Mouse (Mus musculus) retina, embryonic 14.5 days (tissue): ENCODE measurements at regions not wholly inside any gene's neighbourhood (a gene's known extent, or its start where the extent isn't known, plus 50 kb on each side); places are given as distances from the start of the nearest gene placed in this dataset.

Source experiments
- DNase-seq: peaks from one replicate; pipeline ENCODE4 v3.0.0-alpha.2; 2015; ENCODE audit warnings: low spot score

DNA sequence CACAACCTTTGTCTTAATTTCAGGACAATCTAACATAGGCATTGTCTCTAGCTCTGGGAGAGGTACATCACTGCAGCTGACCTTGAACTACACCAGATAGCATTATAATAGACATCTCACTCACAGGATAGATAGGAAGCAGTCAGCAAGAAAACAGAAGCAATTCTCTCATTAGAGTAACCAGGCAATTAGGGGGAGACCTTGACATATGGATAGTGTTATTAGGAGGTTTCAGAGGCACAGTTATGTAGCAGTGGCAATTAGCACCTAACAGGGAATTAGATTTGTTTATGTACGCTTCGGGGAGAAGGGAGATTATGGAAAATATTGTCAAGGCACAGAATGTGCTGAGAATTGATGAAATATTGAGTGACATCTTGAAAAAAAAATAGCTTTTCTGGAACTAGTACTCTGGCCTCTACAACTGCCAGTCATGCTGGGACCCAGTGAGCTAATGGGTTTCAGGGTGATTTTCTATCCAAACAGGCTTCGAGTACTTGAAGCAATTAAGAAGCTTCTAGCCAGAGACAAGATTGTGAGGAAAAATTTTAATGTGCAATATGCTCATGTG is 216.8 kb upstream of the Aco1 start:
- DNase-seq = peak; percentile 9

DNA sequence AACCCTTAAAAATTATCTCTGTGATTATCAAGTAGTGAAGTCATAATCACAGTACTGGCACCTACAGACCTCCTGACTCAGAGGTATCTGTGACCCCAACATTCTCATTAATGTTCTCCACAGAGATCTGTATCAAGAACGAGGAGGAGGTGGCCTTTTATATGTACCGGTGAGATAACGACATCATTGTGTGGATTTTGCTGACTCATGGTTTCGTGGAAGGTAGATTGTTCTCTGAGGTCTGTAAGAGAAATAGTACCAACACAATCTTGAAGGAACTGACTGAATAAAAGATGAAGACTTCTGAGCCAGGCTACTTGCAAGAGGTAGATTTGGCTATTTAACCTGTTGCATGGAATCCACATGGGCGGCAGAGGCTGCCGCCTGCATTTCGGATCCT is 216.3 kb upstream of the Aco1 start:
- DNase-seq = no peak

DNA sequence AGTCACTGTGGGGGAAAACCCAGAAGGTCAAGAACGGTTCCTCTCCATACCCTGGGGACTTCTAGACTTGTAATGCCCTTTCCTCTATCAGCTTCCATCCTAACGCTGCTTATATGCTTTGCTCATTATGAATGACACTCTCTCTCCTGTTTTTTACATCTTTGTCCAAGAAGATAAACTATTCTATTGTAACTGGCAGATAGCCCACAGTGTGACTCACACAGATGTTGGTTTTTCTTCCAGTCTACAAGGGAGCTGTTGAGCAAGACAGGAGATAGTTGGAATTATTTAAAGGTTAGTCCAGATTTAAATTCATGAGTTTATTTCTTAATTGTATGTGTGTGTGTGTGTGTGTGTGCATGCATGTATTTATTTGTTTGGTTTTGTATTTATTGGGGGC is 214.4 kb upstream of the Aco1 start:
- no peak for DNase-seq

DNA sequence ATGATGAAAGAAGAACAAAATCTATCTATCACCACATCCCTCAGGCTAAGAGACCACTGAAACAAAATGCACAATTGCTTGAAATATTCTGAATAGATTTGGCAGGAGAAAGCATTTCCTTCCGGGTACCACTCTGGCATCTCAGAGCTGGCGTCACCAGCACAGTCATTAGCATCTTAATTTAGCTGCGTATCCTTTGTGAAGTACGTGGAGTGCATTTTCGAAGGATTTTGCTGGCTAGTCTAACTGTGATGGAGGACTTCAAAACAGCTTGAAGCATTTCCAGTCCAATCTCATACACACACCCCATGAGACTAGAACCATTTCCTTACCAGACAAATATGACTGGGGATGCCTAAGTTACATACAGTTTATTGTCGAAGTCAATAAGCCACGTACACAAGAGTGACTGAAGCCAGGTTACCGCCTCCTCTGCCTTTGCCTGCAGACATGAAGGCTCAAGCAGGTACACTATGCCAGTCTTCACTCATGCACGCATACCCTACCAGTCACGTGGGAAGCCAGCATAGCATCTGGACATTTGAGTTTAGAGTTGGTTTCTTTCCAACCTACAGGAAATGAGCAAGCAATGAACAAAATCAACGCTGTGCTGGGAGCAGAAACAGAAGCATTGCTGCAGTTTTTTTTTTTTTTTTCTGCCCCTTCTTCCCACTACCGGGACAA is 208.7 kb upstream of the Aco1 start:
- no peak for DNase-seq

DNA sequence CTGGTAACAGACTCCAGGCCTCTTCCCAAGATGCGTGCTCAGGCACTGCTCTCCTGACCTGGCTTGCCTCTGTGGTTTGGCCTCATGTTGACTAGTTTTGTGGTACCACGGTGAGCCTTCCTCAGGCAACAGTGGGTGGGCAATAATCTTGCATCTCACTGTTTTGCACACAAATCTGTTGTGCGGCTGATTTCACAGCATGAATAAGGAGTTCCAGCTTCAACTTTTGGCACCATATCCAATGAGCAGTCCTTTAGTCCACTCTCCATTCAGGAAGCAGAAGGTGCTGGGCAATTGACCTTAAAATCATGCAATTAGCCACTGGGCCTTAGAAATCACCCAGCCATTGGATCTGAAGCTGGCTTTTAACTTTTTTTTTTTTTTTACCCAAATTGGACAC is 184.2 kb upstream of the Aco1 start:
- no peak for DNase-seq

DNA sequence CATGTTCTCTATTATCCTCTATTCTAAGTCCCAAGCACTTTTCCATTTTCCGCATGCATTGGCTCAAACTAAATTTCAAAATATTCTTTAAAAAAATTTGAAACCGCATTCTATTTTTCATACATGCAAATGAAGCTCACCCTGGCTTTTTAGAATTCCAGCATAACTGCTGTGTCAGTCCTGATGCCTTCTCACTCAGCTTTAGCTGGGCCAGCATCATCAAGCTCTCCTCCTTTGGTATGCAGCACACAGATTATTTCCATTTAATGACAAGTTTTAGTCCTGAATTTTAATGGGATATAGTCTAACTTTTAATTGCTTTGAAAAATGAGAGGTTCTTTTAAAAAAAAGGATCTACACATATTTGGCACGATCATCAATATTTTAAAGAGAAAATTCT is 174.9 kb upstream of the Aco1 start:
- DNase-seq = no peak

DNA sequence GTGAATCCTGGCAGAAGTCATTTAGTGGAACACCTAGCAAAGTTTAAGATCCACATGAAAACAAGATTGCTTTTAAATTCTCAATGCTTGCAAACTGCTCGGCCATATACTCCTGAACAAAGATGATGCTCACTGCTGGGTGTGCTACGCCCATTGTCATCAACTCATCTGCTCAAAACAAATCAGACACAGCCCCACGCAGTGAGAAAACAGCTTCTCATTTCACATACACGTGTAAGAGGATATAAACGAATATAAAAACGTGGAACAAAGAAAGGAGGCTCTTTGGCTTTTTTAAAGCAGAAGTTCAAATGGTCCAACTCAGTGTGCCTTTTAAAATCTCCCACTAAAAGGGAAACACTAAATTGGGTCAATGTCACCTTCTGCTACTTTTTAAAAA is 151.5 kb upstream of the Aco1 start:
- no peak for DNase-seq

DNA sequence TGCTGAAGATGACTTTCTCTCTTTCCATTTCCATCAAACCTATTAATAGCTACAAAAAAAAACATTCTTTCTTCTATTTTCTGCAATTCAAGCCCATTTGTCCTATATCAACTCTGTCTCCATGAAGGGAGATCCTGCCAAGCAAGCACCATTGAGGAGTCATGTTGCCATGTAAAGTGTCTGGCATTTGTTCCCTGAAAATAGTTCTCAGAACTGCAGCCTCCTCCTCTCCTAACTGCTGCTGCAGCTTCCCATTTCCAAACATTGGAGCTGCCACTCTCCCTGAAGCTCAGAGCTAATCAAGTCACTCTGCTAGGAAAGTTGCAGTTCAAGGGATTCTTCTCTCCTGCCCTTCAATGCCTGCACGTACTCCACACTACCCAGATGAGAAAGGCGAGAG is 151.0 kb upstream of the Aco1 start:
- no peak for DNase-seq

DNA sequence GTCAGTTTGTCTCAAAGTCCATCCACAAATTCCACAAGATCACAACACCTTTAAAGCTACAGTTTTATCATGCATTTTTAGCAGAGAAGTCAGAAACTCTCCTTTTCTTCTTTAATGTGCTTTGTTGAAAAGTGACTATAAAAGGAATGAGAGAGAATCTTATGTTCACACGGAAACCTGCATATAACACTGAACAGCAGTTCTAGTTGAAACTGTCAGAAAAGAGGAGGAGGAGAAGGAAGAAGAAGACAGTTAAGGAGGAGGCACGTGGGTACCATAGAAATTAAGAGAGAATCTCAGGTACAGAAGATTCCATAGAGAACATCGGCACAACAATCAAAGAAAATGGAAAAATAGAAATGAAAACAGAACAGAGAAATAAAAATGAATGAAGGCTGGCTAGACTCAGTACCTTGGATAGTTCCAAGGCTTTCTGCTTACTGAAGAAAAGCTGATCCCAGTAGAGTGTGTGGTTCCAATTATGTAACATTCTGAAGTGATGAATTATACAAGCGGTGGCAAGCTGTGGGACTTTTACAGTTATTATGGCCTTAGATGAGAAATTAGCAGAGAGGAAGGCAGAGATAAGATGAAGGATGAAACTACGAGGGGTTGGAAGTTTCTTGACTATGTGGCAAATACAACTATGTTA is 144.0 kb upstream of the Aco1 start:
- DNase-seq = no peak

DNA sequence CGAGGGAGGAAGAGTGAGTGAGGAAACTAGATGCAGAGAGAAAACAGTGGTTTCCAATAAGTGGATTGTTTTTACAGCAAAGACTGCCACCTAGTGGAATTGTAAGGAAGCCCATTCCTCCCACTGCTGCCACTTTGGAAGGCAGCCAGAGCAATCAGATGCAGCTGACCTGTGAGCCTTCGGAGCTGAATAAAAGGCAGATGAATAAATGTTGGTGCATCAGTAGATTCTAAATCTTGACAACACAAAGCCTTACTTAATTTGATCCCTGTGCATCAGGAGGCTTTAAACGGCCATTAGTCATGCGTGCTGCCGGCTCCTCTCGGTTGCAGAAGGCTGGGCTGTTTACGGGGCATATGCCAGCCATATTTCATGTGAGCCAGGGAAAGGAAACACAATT is 128.2 kb upstream of the Aco1 start:
- peak; percentile 89 for DNase-seq

DNA sequence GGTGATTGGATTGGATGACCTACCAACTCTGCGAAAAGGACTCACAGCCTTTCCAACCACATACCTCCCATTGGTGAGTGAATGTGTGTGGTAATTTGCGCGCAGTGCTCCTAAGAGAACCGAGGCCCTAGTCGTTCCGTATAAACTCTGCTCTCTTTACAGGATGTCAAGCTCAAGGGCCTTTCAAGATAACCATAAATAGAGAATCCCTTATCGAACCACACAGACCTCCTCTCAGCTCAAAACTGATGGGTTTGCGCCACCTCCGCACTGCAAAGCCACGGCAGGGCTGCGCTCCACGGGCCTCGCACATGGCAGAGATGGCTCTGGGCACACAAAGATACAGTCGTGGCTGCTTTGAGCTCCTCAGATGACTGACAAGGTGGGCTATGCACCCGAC is 126.0 kb upstream of the Aco1 start:
- DNase-seq = no peak

DNA sequence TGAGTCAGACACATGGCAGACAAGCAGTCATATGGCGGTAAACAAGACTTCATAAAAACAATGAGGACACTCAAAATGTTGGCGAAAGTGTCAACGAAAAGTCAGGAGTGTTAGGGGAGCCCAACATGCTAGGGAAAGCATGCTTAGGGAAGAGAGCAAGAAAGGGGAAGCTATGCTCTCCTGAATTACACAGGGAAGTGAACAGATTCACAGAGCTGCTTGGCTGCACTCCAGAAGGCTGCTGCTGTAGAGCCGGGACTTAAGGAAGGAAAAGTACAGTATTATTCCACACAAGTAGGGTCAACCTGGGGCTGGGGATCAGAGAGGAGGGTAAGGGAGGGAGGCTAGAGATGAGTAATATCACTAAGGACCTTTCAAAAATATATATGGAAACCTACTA is 124.7 kb upstream of the Aco1 start:
- DNase-seq = no peak

DNA sequence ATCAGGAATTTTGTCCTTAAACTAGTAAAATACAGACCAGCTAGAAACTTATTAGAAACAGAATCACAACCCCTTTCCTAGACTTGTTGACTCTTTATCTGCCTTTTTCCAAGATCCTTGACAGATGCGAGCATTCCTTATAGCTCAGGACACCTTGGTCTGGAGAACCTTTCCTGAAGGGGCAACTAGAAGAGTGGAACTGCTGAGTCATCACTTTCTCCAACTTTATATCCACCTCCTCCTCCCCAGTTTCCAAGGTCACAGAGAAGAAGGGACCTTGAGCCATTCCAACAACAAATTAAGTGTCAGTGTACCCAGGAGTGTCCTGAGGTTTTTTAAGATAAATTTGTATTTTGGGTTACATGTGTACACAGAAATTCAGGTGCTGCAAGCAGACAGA is 111.5 kb upstream of the Aco1 start:
- DNase-seq = no peak

DNA sequence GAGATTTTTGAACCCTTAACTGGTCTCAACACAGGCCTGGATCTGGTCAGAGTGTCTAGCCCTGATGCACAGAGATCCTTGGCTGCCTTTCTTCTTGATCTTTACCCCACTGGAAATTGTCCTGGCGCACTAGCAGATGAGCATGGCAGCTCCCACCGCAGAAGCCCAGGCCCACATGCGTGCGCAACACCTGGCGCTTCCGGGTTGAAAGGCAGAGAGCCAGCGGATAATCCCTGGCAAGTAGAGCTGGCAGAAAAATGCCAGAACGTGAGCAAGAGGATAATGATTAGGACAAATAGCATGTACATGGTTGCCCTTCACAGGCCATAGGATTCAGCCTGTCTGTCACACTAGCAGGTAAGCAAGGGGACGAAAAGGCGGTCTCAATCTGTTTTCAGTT is 95.0 kb upstream of the Aco1 start:
- no peak for DNase-seq

DNA sequence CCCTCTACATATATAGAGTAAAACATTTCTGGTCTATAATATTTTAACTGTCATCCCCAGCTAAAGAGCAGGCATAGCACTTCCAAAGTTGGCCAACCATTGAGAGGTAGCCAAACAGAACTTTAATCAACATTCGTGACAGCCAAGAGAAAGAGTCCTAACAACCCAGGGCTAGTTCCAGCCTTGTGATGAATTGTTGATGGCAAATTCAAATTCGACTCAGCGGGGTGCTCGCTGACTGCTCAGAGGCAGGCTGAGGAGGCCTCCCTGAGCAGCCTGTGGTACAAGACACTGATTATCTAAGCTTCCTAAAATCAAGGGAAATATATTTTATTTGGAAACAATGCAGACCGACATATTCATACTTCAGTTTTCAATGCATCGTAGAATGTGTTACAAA is 93.8 kb upstream of the Aco1 start:
- peak; percentile 24 for DNase-seq

DNA sequence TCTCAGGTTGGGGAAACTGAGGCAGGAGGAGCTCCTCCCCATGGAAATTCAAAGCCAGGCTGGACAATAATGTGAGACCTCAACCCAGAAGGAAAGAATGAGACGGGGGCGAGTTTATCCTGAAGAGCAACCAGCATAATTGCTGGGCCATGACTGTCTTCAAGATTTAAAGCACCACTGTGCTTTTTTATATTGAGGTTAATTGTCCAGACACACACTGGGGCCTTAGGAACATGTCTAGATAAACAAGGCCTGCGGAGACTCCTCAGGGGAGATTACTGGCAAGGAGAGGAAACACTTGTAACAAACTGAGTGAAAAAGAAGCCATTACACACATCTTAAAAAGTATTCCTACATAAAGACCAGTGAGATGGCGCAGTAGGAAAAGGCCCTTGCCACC is 91.0 kb upstream of the Aco1 start:
- no peak for DNase-seq

DNA sequence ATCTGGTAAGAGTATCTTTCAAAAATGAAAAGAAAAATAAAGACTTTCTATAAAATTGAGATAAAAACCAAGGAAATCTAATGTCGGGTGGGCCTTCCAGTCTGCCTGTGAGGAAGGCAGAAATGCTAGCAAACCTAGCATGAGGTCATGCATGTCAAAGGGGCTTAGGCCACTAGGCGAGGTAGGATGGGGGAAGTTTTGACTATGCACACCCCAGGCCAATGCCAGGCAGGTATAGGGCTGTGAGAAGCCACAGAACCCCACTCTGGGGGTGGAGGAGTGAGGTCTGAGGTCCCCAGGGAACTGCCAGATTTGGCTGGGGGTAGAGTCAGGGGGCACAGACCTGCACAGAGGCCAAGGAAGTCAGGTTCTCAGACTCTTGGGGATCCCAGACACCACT is 89.5 kb upstream of the Aco1 start:
- no peak for DNase-seq

DNA sequence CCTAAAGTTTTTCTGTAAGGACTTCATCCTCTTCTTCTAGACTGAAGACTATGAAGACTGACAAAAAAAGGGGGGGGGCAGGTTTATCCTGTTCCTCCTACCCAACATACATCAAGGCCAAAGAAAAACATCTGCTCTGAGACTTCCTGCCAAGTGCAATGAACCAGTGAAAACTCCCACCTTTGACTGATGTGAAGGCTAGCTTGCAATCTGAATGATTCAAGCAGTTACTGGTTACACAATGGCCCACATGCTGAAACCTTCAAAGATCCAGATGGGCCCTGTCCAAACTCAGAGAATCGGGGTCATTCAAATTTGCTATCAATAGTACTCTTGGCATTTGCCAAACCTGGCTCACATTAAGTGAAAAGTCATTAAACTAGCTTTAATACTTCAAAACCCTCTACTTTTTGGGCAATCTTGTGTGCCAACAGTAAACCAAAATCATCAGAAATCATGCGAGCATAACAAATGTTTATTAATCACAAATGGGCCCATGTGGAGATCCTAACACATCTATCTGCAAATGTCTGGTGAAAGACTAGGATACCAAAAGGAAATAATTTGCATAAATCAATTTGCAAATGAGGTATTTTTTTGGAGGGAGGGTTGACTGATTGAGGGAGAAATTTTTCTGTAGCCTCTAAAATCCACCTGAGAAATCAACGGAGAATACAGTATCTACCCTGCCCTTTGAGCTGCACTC is 79.0 kb upstream of the Aco1 start:
- peak; percentile 9 for DNase-seq

DNA sequence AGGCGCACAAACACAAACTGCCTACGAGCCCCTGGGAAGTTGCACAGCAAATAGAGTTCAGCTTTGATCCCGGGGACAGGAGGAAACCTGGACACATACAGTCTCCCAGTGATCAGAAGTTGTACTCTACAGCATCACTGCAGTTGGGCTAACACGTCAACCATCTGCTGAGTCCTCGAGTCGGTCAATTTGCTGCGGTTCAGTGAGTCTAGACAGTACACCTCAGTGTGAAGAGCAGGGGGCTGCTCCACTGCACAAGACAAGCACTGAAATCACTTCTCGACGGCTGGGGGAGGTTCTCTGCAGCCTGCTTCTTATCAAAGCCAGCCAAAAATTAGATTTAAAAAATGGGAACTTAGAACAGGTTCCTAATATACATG is 78.4 kb upstream of the Aco1 start:
- DNase-seq = peak; percentile 74

DNA sequence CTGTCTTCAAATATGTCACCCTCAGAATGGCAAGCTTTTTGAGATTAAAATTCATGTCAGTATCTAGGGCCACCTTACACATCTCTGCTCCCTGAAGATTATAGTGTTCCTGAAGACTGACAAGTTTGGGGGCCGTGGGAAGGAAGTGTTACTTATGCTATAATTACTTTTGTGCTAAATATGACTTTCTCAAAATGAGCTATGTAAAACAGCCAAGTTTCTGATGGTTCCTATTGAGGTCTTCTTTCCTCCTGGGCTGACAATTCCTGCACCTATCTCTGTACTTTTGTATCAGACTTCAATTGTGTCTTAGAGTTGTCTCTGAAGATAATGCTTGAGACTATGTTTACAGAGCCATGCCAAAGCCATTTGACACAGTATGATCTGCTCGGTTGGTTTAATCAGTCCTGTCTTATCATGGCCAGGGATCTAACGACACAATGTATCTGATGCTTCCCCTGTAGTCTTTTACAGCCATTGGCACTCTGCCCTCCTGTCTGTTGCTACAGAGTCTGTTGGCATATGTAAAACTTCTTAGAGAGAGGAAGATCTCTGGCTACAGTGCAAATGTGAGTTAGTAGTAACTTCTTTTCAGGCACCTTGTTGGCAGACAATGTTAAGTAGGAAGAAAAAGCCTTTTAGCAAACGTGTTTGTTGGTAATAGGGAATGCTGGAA is 71.8 kb upstream of the Aco1 start:
- DNase-seq = no peak

DNA sequence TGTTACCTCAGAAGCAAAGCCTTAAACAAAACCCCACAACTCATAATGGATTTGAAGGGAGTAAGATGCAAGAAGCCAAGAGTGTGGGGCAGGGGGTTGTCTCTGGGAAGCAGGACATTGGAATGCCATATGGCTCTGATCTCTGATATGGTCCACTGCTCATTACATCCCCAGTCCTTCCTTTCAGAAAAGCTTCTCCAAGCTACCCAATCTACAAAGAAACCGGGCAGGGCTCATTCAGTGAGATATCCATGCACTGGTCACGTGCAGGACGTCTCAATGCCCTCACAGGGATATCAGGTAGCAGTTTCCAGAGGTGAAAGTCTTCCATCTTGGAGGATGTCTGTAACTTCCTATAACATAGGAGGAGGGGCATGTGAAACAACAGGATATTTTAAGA is 61.8 kb upstream of the Aco1 start:
- no peak for DNase-seq

DNA sequence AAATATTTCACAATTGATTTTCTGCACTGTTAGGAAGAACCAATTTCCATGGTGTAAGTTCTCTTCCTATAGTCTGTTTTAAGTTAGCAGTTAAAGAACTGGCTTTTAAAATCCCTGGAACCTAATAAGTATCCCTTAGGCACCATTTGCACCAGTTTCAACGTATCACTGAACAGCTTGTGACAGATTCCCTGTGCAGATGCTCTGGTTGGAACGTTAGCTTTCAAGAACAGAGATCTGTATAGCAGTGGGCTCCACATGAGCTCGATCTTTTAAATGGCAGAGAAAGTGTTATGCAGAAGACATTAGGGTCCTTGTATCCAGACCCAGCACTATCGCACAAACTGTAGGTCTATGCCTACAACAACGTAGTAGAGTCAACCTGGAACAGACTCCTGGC is 52.6 kb upstream of the Aco1 start:
- DNase-seq = no peak
